Mouse (Mus musculus): ENCODE measurements around the gene Thbd.

DNA sequence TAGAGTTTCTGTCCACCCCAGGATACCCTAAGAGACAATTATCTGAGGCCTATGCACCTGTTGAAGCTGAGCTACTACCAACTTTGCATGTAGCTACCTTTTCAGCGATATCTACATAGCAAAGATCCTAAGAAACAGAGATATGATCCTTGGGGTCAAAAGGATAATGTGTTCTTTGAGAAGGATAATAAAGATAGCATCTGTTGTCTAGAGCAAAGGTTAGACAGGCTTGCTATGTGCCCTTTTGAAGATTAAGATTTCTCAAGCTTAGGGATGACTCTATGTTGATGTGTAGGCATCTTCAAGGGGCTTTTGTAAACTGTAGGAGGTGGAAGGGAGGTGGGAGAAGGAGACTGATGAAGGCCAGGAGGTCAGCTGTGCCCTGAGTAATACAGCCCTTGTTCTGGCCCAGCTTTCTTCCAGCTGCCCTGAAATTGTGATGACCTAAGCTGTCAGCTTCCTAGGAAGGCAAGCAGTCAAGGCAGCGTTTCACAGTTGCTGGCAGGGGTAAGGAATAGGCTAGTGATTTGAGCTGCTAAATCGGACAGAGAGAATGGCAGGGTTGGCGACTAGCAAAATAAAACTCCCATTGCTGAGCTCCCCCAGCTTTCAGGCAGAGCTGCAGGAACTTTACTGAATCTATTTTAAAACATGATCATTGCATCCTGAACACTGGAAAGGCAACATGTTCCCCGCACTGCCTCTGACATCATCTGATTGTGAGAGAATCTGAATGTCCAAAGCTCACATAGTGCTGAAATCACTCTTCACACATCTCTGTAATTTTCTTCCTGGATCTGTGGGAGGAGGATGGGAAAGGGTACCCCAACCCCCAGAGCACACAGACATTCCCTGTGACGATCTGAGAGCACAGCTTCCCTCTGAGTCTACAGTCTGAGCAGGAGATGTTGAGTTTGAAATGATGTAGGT is 20.1 kb downstream of the Thbd start:
- TF ChIP-seq CTCF (IDR thresholded peaks at IDR 0.05; ENCODE audit: low read depth), result no peak
- no peak for TF ChIP-seq EP300 (IDR thresholded peaks at IDR 0.05; ENCODE audit: low read depth)

All from heart, postnatal 0 days (tissue).